Mouse (Mus musculus) kidney, adult 2 months (tissue): ENCODE results near the gene Acadsb. TPM values are rescaled to one million over a fixed set of nuclear protein-coding genes. Genes with fewer than 3 reads are reported as not detected.
A peak's percentile ranks its signal among the peaks of the same experiment; 100 is the strongest.

ENCODE experiments used
- DNase-seq: peaks from one replicate; pipeline ENCODE4 v3.0.0; 2021
- H3K27ac ChIP-seq: fragments of 200-500 bp; 2 replicates; pipeline ENCODE4 v1.5.1; 2012; ENCODE audit warnings: low read depth, low read length, control low read depth, inconsistent platforms; ENCODE audit not compliant: insufficient read depth
- H3K27me3 ChIP-seq: fragments of 200-500 bp; replicated peaks from 2 replicates; pipeline ENCODE4 v1.6.1; 2012; ENCODE audit warnings: mild to moderate bottlenecking, moderate library complexity, low read length, inconsistent platforms; ENCODE audit not compliant: control insufficient read depth, insufficient read depth
- H3K36me3 ChIP-seq: fragments of 200-500 bp; 2 replicates; pipeline ENCODE4 v1.6.1; 2012; ENCODE audit warnings: mild to moderate bottlenecking, moderate library complexity, low read length, inconsistent platforms; ENCODE audit not compliant: control insufficient read depth, insufficient read depth
- H3K4me1 ChIP-seq: fragments of 200-500 bp; 2 replicates; pipeline ENCODE4 v1.6.1; 2011; ENCODE audit warnings: low read length; ENCODE audit not compliant: control insufficient read depth, insufficient read depth
- H3K4me3 ChIP-seq: fragments of 200-500 bp; 2 replicates; pipeline ENCODE4 v1.5.1; 2011; ENCODE audit warnings: mild to moderate bottlenecking, low read depth, low read length, control low read depth; ENCODE audit not compliant: insufficient read depth
- CTCF ChIP-seq: fragments of 200-500 bp; conservative IDR thresholded peaks from 2 replicates; pipeline ENCODE4 v1.5.1; 2011; ENCODE audit warnings: low read depth, mild to moderate bottlenecking, control low read depth, low read length, moderate library complexity, mixed read lengths; ENCODE audit not compliant: insufficient read depth, insufficient read length
- POLR2A ChIP-seq: fragments of 200-500 bp; IDR thresholded peaks from one replicate; pipeline ENCODE4 v1.6.1; 2011; ENCODE audit warnings: low read depth, low read length, control low read depth
- WGBS: fragments of 180-500 bp; shearing (Covaris S2); methylation state at CpG from one replicate; pipeline ENCODE4 v1.1.7; 2018; 5-methylcytosine and 5-hydroxymethylcytosine counted together
- polyA plus RNA-seq: library from polyadenylated mRNA; depleted of rRNA; stranded (reverse); fragments of >200 nt; gene quantifications from 2 replicates; pipeline ENCODE4 v1.2.3, GENCODE M21; 2012; rRNA removed

Acadsb gene
- polyA plus RNA-seq, 1 experiment, result 30.9 TPM

DNA sequence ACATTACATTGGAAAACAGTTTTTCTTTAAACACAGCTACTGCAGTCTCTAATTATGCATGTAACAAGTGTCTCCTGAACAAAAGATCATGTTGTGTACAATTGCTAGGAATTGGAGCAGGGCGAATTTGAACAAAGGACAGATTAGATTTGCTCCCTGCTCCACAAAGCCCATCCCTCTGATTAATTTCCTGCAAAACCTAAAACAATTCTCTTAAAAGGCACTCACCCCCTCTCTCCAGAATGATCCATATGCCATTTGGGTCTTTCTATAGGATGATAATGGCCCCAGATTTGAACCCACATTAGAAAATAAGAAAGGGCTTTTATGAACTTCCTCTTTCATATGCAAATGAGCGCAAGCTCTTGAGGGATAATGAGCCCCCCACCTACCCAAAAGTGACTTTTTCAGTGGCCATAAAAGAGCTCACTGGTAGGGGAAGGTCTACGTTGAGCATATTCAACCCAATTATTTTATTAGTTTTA is 54.8 kb downstream of the Acadsb start:
- no peaks in the 10 kb centered on the region for H3K27me3 ChIP-seq
- H3K4me1 ChIP-seq, result no peaks in the 10 kb centered on the region
- no peaks in the 10 kb centered on the region for H3K36me3 ChIP-seq
- WGBS, result 76% methylated on average over 3 of the region's 3 CpGs
- no peak overlapping the region for H3K4me3 ChIP-seq
- DNase-seq, result no peak
- TF ChIP-seq CTCF, result no peak
- TF ChIP-seq POLR2A, result no peak
- no peak overlapping the region for H3K27ac ChIP-seq

- Histone ChIP-seq H3K36me3 (no peaks in the 10 kb centered on the region), H3K27me3 (no peaks in the 10 kb centered on the region), H3K4me3 (no peak overlapping the region), H3K27ac (no peak overlapping the region), H3K4me1 (no peaks in the 10 kb centered on the region)
- DNase-seq, result no peak
- WGBS, result 71% methylated on average over 3 of the region's 3 CpGs
- no peak for TF ChIP-seq POLR2A
- no peak for TF ChIP-seq CTCF
Observed at GRCm38 (mm10) chr7:131465735-131466134, 55.3 kb downstream of the Acadsb start.

- H3K4me3 ChIP-seq, result no peak overlapping the region
- no peak overlapping the region for H3K27ac ChIP-seq
- TF ChIP-seq CTCF (no peak), POLR2A (no peak)
- H3K36me3 ChIP-seq, result no peaks in the 10 kb centered on the region
- no peaks in the 10 kb centered on the region for H3K4me1 ChIP-seq
- WGBS, result 88% methylated on average over 3 of the region's 3 CpGs
- H3K27me3 ChIP-seq, result no peaks in the 10 kb centered on the region
- DNase-seq, result no peak
Observed at GRCm38 (mm10) chr7:131467312-131467711, 56.9 kb downstream of the Acadsb start.

GRCm38 (mm10) chr7:131469506-131469905 is 59.1 kb downstream of the Acadsb start:
- Histone ChIP-seq H3K27me3 (no peaks in the 10 kb centered on the region), H3K27ac (no peak overlapping the region), H3K36me3 (no peaks in the 10 kb centered on the region), H3K4me3 (no peak overlapping the region), H3K4me1 (no peaks in the 10 kb centered on the region)
- TF ChIP-seq POLR2A (no peak), CTCF (peak; percentile 43; the same call in 1 of the 2 replicates)
- 73% methylated on average over 3 of the region's 3 CpGs for WGBS
- DNase-seq, result no peak

DNA sequence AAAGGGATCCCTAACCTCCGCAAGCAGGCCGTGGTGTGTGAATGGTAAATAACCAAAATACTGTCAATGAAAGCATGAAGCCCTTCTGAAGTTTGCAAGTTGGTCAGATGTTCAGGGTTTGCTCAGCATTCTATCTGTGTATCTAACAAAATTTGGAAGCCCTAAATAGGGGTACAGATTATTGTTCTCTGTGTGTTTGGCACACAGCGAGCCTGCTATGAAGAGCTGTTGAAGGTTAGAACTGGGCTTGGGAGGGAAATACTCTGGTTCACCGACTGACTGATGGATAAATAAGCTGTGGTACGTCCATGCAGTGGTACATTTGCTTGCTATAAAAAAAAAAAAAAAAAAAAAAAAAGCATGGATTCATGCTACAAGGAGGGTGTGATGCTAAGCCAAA is 61.1 kb downstream of the Acadsb start:
- 90% methylated on average over 5 of the region's 5 CpGs for WGBS
- Histone ChIP-seq H3K27ac (no peak overlapping the region), H3K4me3 (no peak overlapping the region), H3K4me1 (no peaks in the 10 kb centered on the region), H3K27me3 (no peaks in the 10 kb centered on the region), H3K36me3 (no peaks in the 10 kb centered on the region)
- DNase-seq, result no peak
- TF ChIP-seq CTCF (no peak), POLR2A (no peak)

- no peak for DNase-seq
- H3K4me3 ChIP-seq, result no peak overlapping the region
- WGBS, result 24% methylated on average over 8 of the region's 8 CpGs
- H3K27ac ChIP-seq, result no peak overlapping the region
- no peaks in the 10 kb centered on the region for H3K36me3 ChIP-seq
- H3K4me1 ChIP-seq, result no peaks in the 10 kb centered on the region
- TF ChIP-seq CTCF (no peak), POLR2A (no peak)
- H3K27me3 ChIP-seq, result no peaks in the 10 kb centered on the region
Observed at GRCm38 (mm10) chr7:131477140-131477539, 66.7 kb downstream of the Acadsb start.

DNA sequence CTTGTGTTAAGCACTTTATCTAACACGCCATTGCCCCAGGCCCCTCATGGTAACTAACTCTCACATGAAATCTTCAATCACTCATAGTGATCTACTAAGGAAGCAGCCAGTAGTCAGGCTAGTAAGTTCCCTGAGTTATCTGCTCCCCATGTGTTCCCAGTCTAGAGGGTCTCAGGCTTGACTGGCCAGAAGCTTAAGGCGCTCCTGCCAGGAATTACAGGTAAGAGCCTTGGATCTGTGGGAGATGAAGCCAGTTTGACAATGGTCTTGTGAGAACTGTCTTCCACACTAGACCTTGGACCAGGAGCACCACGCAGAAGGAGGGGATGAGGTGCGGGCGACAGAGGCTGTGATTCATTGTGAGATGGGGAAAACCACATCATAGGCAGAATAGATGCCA is 68.0 kb downstream of the Acadsb start:
- no peaks in the 10 kb centered on the region for H3K27me3 ChIP-seq
- no peaks in the 10 kb centered on the region for H3K4me1 ChIP-seq
- TF ChIP-seq CTCF, result no peak
- H3K27ac ChIP-seq, result no peak overlapping the region
- no peaks in the 10 kb centered on the region for H3K36me3 ChIP-seq
- no peak overlapping the region for H3K4me3 ChIP-seq
- DNase-seq, result no peak
- WGBS, result 97% methylated on average over 5 of the region's 5 CpGs

Other genes with a start within 250 kb of the Acadsb start
- gene 5430419D17Rik, start 236.2 kb upstream of the Acadsb start, polyA plus RNA-seq, result not detected in 2 replicates
- 0.06 TPM in 1 of 2 replicates, not detected in the other for gene Cuzd1, start 88.3 kb upstream of the Acadsb start, polyA plus RNA-seq
- not detected in 2 replicates for gene Fam24b, start 81.1 kb upstream of the Acadsb start, polyA plus RNA-seq
- gene Fam24a, start 76.7 kb upstream of the Acadsb start, polyA plus RNA-seq, result not detected in 2 replicates
- gene 2310057M21Rik, start 47.8 kb upstream of the Acadsb start, polyA plus RNA-seq, result 5.7 and 6.0 TPM in 2 replicates
- 40.9 and 45.9 TPM in 2 replicates for gene Pstk, start 39.5 kb upstream of the Acadsb start, polyA plus RNA-seq
- gene Ikzf5, start 80 bp upstream of the Acadsb start, polyA plus RNA-seq, result 7.5 and 10.3 TPM in 2 replicates
- 0.23 and 0.29 TPM in 2 replicates for gene Hmx3, start 132.3 kb downstream of the Acadsb start, polyA plus RNA-seq
- gene Hmx2, start 138.2 kb downstream of the Acadsb start, polyA plus RNA-seq, result 8.6 and 8.8 TPM in 2 replicates
- 50.4 and 51.2 TPM in 2 replicates for gene Bub3, start 149.6 kb downstream of the Acadsb start, polyA plus RNA-seq